Mouse (Mus musculus) cerebellum, postnatal 10 days (tissue): ENCODE measurements around the gene Tnfrsf19.

Experiments
- DNase-seq, 2 experiments: peaks; one replicate each; pipeline ENCODE4 v3.0.0; 2021; ENCODE audit warnings: mixed read lengths in 2 of 2

Gene Tnfrsf19

GRCm38 (mm10) chr14:61020968-61021367 is 25.3 kb downstream of the Tnfrsf19 start:
- no peak for DNase-seq

GRCm38 (mm10) chr14:61019880-61020279 is 26.4 kb downstream of the Tnfrsf19 start:
- DNase-seq = no peak

GRCm38 (mm10) chr14:61014544-61014943 is 31.7 kb downstream of the Tnfrsf19 start:
- DNase-seq = no peak

- peak; percentile 61 to 68 for DNase-seq
These were observed 33.8 kb downstream of the Tnfrsf19 start for GRCm38 (mm10) chr14:61012397-61012931.

GRCm38 (mm10) chr14:61011621-61012174 is 34.6 kb downstream of the Tnfrsf19 start:
- no peak for DNase-seq

GRCm38 (mm10) chr14:61005127-61005837 is 41.0 kb downstream of the Tnfrsf19 start:
- no peak for DNase-seq

- no peak for DNase-seq
These were observed 42.6 kb downstream of the Tnfrsf19 start for GRCm38 (mm10) chr14:61003676-61004075.

GRCm38 (mm10) chr14:61000072-61000471 is 46.2 kb downstream of the Tnfrsf19 start:
- DNase-seq = no peak

GRCm38 (mm10) chr14:60996556-60996955 is 49.7 kb downstream of the Tnfrsf19 start:
- DNase-seq = no peak

GRCm38 (mm10) chr14:60993506-60993905 is 52.8 kb downstream of the Tnfrsf19 start:
- no peak for DNase-seq

GRCm38 (mm10) chr14:60993092-60993491 is 53.2 kb downstream of the Tnfrsf19 start:
- DNase-seq = peak in 1 of 2 experiments; percentile 18

GRCm38 (mm10) chr14:60992144-60992543 is 54.1 kb downstream of the Tnfrsf19 start:
- DNase-seq = no peak

- DNase-seq = peak in 1 of 2 experiments; percentile 27
These were observed 58.1 kb downstream of the Tnfrsf19 start for GRCm38 (mm10) chr14:60988228-60988627.

- peak; percentile 14 to 29 for DNase-seq
These were observed 59.4 kb downstream of the Tnfrsf19 start for GRCm38 (mm10) chr14:60986926-60987325.

- DNase-seq = no peak
These were observed 61.2 kb downstream of the Tnfrsf19 start for GRCm38 (mm10) chr14:60985077-60985476.

GRCm38 (mm10) chr14:60984266-60984665 is 62.0 kb downstream of the Tnfrsf19 start:
- DNase-seq = no peak

GRCm38 (mm10) chr14:60982126-60982525 is 64.2 kb downstream of the Tnfrsf19 start:
- no peak for DNase-seq

GRCm38 (mm10) chr14:60980244-60980887 is 65.9 kb downstream of the Tnfrsf19 start:
- peak in 1 of 2 experiments; percentile 18 for DNase-seq

- DNase-seq = no peak
These were observed 68.2 kb downstream of the Tnfrsf19 start for GRCm38 (mm10) chr14:60978129-60978528.

- no peak for DNase-seq
These were observed 70.1 kb downstream of the Tnfrsf19 start for GRCm38 (mm10) chr14:60976231-60976630.

GRCm38 (mm10) chr14:60975736-60976135 is 70.6 kb downstream of the Tnfrsf19 start:
- no peak for DNase-seq

GRCm38 (mm10) chr14:60970961-60971360 is 75.3 kb downstream of the Tnfrsf19 start:
- DNase-seq = no peak

- no peak for DNase-seq
These were observed 80.2 kb downstream of the Tnfrsf19 start for GRCm38 (mm10) chr14:60966061-60966460.
